Mouse (Mus musculus): ENCODE results near the gene Rassf2.

DNA sequence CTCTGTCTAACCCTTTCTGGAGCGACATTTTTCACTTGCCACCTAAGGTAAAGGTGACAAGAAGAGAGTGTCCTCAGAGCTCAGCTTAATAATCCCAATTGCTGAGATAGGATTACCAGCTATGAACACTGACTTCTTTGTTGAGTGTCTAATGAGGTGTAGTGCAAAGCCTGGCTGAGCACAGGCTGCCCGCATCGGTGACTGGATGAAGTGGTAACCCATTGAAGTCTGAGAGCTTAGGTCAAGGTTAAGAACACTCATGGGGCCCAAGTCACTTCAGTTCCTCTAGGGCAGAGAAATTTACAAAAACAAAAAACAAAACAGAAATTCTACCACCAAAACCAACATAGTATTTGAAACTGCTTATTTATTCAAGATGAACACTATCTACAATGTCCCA lies 43.0 kb upstream of the Rassf2 start:
- no peak for TF ChIP-seq CTCF (IDR thresholded peaks at IDR 0.05; ENCODE audit: control insufficient read depth, insufficient read depth, insufficient read length)
- TF ChIP-seq MAX (IDR thresholded peaks at IDR 0.05): no peak
- TF ChIP-seq CEBPB (IDR thresholded peaks at IDR 0.05; ENCODE audit: low read depth): no peak
- no peak for TF ChIP-seq USF1 (IDR thresholded peaks at IDR 0.05; ENCODE audit: low read depth)

All from C2C12 (cell line).